Mouse (Mus musculus): Measurements from ENCODE around the gene Slc25a10. TPM values are rescaled to one million over a fixed set of nuclear protein-coding genes. Genes with fewer than 3 reads are reported as not detected.

Gene Slc25a10
- polyA plus RNA-seq, 1 experiment from 2014 or later = 28.6 TPM

GRCm38 (mm10) chr11:120489054-120489761 is 2.4 kb upstream of the Slc25a10 start:
- ATAC-seq (replicated peaks) = no peak
- Histone ChIP-seq H3K9ac (no peak overlapping the region), H3K4me3 (no peak overlapping the region), H3K27ac (no peak overlapping the region), H3K9me3 (no peaks in the 10 kb centered on the region), H3K27me3 (replicated peaks) (no peaks in the 10 kb centered on the region), H3K4me2 (no peak overlapping the region), H3K36me3 (replicated peaks) (peaks cover 14% of the 10 kb centered on the region), H3K4me1 (peaks cover 51% of the 10 kb centered on the region)
- WGBS = 62% methylated on average over 4 of the region's 4 CpGs

- ATAC-seq (replicated peaks) = no peak
- H3K4me2 ChIP-seq = no peak overlapping the region
- WGBS = 28% methylated on average over 4 of the region's 4 CpGs
Measured at GRCm38 (mm10) chr11:120490291-120491046, 1.2 kb upstream of the Slc25a10 start.

GRCm38 (mm10) chr11:120492024-120492877 is 611 bp downstream of the Slc25a10 start:
- no peaks in the 10 kb centered on the region for H3K27me3 ChIP-seq (replicated peaks)
- H3K9me3 ChIP-seq = no peaks in the 10 kb centered on the region
- H3K36me3 ChIP-seq (replicated peaks) = peaks cover 23% of the 10 kb centered on the region
- peak overlapping the region; percentile 79 for H3K4me3 ChIP-seq
- peak overlapping the region; percentile 70 for H3K27ac ChIP-seq
- H3K4me2 ChIP-seq = peak overlapping the region; percentile 89
- peak; percentile 22 for ATAC-seq (replicated peaks)
- peaks cover 38% of the 10 kb centered on the region for H3K4me1 ChIP-seq
- under 1% methylated on average over 48 of the region's 48 CpGs for WGBS
- peak overlapping the region; percentile 67 for H3K9ac ChIP-seq

More at GRCm38 (mm10) chr11:120490291-120491046, 1.2 kb upstream of the Slc25a10 start:
- peaks cover 15% of the 10 kb centered on the region for H3K36me3 ChIP-seq (replicated peaks)
- H3K27me3 ChIP-seq (replicated peaks) = no peaks in the 10 kb centered on the region
- H3K9ac ChIP-seq = no peak overlapping the region
- peaks cover 47% of the 10 kb centered on the region for H3K4me1 ChIP-seq
- H3K4me3 ChIP-seq = no peak overlapping the region
- peak overlapping the region; percentile 70; the same call in 1 of the 2 replicates for H3K27ac ChIP-seq
- no peaks in the 10 kb centered on the region for H3K9me3 ChIP-seq

GRCm38 (mm10) chr11:120492878-120493203 is 1.2 kb downstream of the Slc25a10 start:
- WGBS = 19% methylated on average over 3 of the region's 3 CpGs
- peaks cover 38% of the 10 kb centered on the region for H3K4me1 ChIP-seq
- H3K4me3 ChIP-seq = peak overlapping the region; percentile 79
- peak overlapping the region; percentile 70 for H3K27ac ChIP-seq
- H3K4me2 ChIP-seq = peak overlapping the region; percentile 89
- peaks cover 20% of the 10 kb centered on the region for H3K36me3 ChIP-seq (replicated peaks)
- H3K9ac ChIP-seq = peak overlapping the region; percentile 67; the same call in 1 of the 2 replicates
- no peaks in the 10 kb centered on the region for H3K9me3 ChIP-seq
- no peaks in the 10 kb centered on the region for H3K27me3 ChIP-seq (replicated peaks)
- ATAC-seq (replicated peaks) = no peak

- Histone ChIP-seq H3K4me2 (peak overlapping the region; percentile 89), H3K4me1 (peaks cover 38% of the 10 kb centered on the region), H3K27me3 (replicated peaks) (no peaks in the 10 kb centered on the region), H3K9me3 (no peaks in the 10 kb centered on the region), H3K36me3 (replicated peaks) (peaks cover 17% of the 10 kb centered on the region), H3K9ac (peak overlapping the region; percentile 67; the same call in 1 of the 2 replicates), H3K27ac (peak overlapping the region; percentile 70), H3K4me3 (peak overlapping the region; percentile 79)
- WGBS = 38% methylated on average over 3 of the region's 3 CpGs
- no peak for ATAC-seq (replicated peaks)
Measured at GRCm38 (mm10) chr11:120493351-120493750, 1.7 kb downstream of the Slc25a10 start.

GRCm38 (mm10) chr11:120493911-120494310 is 2.3 kb downstream of the Slc25a10 start:
- H3K27ac ChIP-seq = no peak overlapping the region
- no peak overlapping the region for H3K9ac ChIP-seq
- H3K27me3 ChIP-seq (replicated peaks) = no peaks in the 10 kb centered on the region
- no peak overlapping the region for H3K4me2 ChIP-seq
- no peak overlapping the region for H3K4me3 ChIP-seq
- no peak for ATAC-seq (replicated peaks)
- H3K4me1 ChIP-seq = peaks cover 38% of the 10 kb centered on the region
- no peaks in the 10 kb centered on the region for H3K9me3 ChIP-seq
- H3K36me3 ChIP-seq (replicated peaks) = peaks cover 13% of the 10 kb centered on the region; the same call in 1 of the 2 replicates
- WGBS = 84% methylated on average over 3 of the region's 3 CpGs

GRCm38 (mm10) chr11:120497436-120497835 is 5.8 kb downstream of the Slc25a10 start:
- ATAC-seq (replicated peaks) = no peak
- Histone ChIP-seq H3K9me3 (no peaks in the 10 kb centered on the region), H3K27ac (no peak overlapping the region), H3K4me3 (no peak overlapping the region), H3K27me3 (replicated peaks) (no peaks in the 10 kb centered on the region), H3K36me3 (replicated peaks) (peaks cover 13% of the 10 kb centered on the region; the same call in 1 of the 2 replicates), H3K4me1 (peaks cover 19% of the 10 kb centered on the region), H3K9ac (no peak overlapping the region), H3K4me2 (no peak overlapping the region)
- WGBS = 91% methylated on average over 3 of the region's 3 CpGs

GRCm38 (mm10) chr11:120498226-120498625 is 6.6 kb downstream of the Slc25a10 start:
- Histone ChIP-seq H3K9ac (no peak overlapping the region), H3K27me3 (replicated peaks) (no peaks in the 10 kb centered on the region), H3K36me3 (replicated peaks) (peaks cover 13% of the 10 kb centered on the region; the same call in 1 of the 2 replicates), H3K4me2 (no peak overlapping the region), H3K27ac (no peak overlapping the region), H3K4me1 (peaks cover 11% of the 10 kb centered on the region), H3K9me3 (no peaks in the 10 kb centered on the region), H3K4me3 (no peak overlapping the region)
- ATAC-seq (replicated peaks) = no peak
- 93% methylated on average over 12 of the region's 12 CpGs for WGBS

GRCm38 (mm10) chr11:120498891-120499290 is 7.3 kb downstream of the Slc25a10 start:
- no peak overlapping the region for H3K27ac ChIP-seq
- H3K9ac ChIP-seq = no peak overlapping the region
- H3K4me1 ChIP-seq = peaks cover 4% of the 10 kb centered on the region; the same call in 1 of the 2 replicates
- H3K9me3 ChIP-seq = no peaks in the 10 kb centered on the region
- ATAC-seq (replicated peaks) = no peak
- no peaks in the 10 kb centered on the region for H3K27me3 ChIP-seq (replicated peaks)
- H3K4me3 ChIP-seq = no peak overlapping the region
- peaks cover 13% of the 10 kb centered on the region; the same call in 1 of the 2 replicates for H3K36me3 ChIP-seq (replicated peaks)
- 88% methylated on average over 5 of the region's 5 CpGs for WGBS
- no peak overlapping the region for H3K4me2 ChIP-seq

- Histone ChIP-seq H3K4me1 (no peaks in the 10 kb centered on the region), H3K27ac (no peak overlapping the region), H3K27me3 (replicated peaks) (no peaks in the 10 kb centered on the region), H3K9ac (no peak overlapping the region), H3K9me3 (no peaks in the 10 kb centered on the region), H3K4me2 (no peak overlapping the region), H3K36me3 (replicated peaks) (peaks cover 13% of the 10 kb centered on the region; the same call in 1 of the 2 replicates), H3K4me3 (no peak overlapping the region)
- 80% methylated on average over 6 of the region's 6 CpGs for WGBS
- ATAC-seq (replicated peaks) = no peak
Measured at GRCm38 (mm10) chr11:120499894-120500293, 8.3 kb downstream of the Slc25a10 start.

GRCm38 (mm10) chr11:120500357-120500756 is 8.7 kb downstream of the Slc25a10 start:
- no peak overlapping the region for H3K4me3 ChIP-seq
- no peak overlapping the region for H3K9ac ChIP-seq
- 33% methylated on average over 3 of the region's 3 CpGs for WGBS
- H3K27ac ChIP-seq = no peak overlapping the region
- H3K36me3 ChIP-seq (replicated peaks) = peaks cover 13% of the 10 kb centered on the region; the same call in 1 of the 2 replicates
- H3K27me3 ChIP-seq (replicated peaks) = no peaks in the 10 kb centered on the region
- H3K4me2 ChIP-seq = no peak overlapping the region
- no peaks in the 10 kb centered on the region for H3K9me3 ChIP-seq
- no peaks in the 10 kb centered on the region for H3K4me1 ChIP-seq
- no peak for ATAC-seq (replicated peaks)

GRCm38 (mm10) chr11:120501018-120501417 is 9.4 kb downstream of the Slc25a10 start:
- 71% methylated on average over 6 of the region's 6 CpGs for WGBS
- Histone ChIP-seq H3K9me3 (no peaks in the 10 kb centered on the region), H3K4me2 (no peak overlapping the region), H3K4me3 (no peak overlapping the region), H3K27ac (no peak overlapping the region), H3K27me3 (replicated peaks) (no peaks in the 10 kb centered on the region), H3K9ac (no peak overlapping the region), H3K36me3 (replicated peaks) (peaks cover 10% of the 10 kb centered on the region; the same call in 1 of the 2 replicates), H3K4me1 (no peaks in the 10 kb centered on the region)
- ATAC-seq (replicated peaks) = no peak

Measured in midbrain, embryonic 15.5 days (tissue).